Mouse (Mus musculus) G1E-ER4 (cell line): ENCODE results near the gene Siae. TPM values are rescaled to one million over a fixed set of nuclear protein-coding genes. Genes with fewer than 3 reads are reported as not detected.

Experiments
- GATA1 ChIP-seq: IDR thresholded peaks from one replicate; pipeline ENCODE4 v1.8.0; 2012; ENCODE audit warnings: low read length, inconsistent platforms
- polyA plus RNA-seq: library from polyadenylated mRNA; stranded (reverse); fragments of >175 nt; gene quantifications from 2 replicates; pipeline ENCODE4 v1.2.3, GENCODE M21; 2012

Siae gene
- polyA plus RNA-seq, 1 experiment, result 0.86 TPM

GRCm38 (mm10) chr9:37659413-37659812 lies 103.9 kb downstream of the Siae start:
- TF ChIP-seq GATA1, result no peak

GRCm38 (mm10) chr9:37663210-37663609 lies 107.7 kb downstream of the Siae start:
- no peak for TF ChIP-seq GATA1

DNA sequence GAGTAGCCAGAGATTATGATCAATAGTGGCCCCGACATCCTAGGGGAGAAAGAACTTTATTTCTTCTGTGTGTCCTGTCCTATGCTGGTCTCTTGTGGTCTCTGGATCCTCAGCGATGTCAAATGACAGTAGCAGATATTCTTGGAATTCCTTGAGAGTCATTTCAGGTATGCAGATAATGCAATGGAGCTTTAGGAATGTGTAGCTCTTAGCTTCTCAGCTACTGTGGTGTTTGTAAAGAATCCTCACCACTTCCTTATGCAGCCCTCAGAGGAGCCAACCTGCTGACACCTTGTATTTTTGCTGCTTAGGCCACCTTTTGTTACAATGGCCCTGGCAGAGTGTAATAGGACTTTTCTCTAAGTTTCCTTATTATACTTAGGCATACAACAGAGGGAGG lies 109.1 kb downstream of the Siae start:
- TF ChIP-seq GATA1, result no peak

DNA sequence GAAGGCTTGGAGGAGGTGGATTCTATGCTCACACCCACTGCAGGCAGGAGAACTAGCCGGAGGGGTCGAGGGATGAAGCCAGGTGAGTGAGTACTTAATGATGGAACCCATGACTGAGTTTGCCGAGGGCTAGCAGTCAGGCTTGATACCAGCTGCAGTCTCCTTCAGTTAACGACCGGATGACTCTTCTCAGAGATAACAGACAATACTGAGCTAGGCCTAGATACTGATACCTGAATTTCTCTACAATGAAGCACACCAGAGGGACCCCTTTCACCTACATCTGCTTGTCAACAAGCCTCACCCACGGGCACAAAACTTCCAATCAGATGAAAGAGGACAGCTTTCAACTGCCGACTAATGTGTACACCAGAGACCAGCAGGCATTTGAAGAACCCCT lies 110.5 kb downstream of the Siae start:
- no peak for TF ChIP-seq GATA1

GRCm38 (mm10) chr9:37669115-37669514 lies 113.6 kb downstream of the Siae start, which contains the start of gene Panx3:
Gene Panx3, minus strand, starts transcription at chr9:37669235.
- TF ChIP-seq GATA1, result no peak

DNA sequence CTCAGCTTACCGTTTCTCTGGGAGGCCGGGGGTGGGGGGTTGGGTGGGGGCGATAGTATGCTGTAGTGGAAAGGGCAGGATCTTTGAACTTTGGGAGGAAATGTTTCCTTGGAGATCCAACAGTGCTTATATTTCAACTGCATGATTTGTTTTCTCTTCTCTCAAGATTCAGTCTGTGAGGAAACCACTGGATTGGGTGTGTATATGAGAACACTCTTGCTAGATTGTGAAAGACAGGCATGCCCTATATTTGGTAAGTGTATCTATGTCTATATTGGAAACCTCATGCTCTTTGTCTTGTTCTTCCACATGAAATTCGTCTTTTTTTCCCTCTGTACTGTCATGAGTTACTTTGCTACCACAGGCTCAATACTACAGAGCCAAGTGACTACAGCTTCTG lies 114.2 kb downstream of the Siae start:
- TF ChIP-seq GATA1, result no peak

DNA sequence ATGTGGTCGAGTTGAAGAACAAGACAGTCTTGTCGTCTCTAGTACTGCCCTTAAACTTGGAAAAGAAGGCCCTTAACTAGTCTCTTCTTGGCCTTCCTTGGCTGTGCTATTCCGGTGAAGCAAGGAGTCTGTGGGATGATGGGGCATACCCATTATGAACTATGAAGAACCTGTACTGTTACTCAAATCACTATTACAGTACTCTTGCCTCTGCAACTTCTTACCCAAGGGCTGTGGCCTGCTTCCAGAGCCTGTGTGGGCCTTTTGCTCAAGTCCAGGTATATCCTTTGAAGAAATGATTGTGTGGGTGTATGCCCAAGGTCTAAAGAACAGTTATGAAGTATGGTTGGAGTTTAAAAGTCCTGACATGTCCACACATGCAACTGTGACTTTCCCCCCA lies 114.8 kb downstream of the Siae start:
- TF ChIP-seq GATA1, result no peak

GRCm38 (mm10) chr9:37675287-37675686 lies 119.8 kb downstream of the Siae start:
- TF ChIP-seq GATA1, result no peak

- TF ChIP-seq GATA1, result no peak
Observed at GRCm38 (mm10) chr9:37681123-37681522, 125.6 kb downstream of the Siae start.

- no peak for TF ChIP-seq GATA1
Observed at GRCm38 (mm10) chr9:37687288-37687940, 131.9 kb downstream of the Siae start.

GRCm38 (mm10) chr9:37687941-37688303 lies 132.4 kb downstream of the Siae start:
- no peak for TF ChIP-seq GATA1

GRCm38 (mm10) chr9:37689970-37690686 lies 134.6 kb downstream of the Siae start:
- TF ChIP-seq GATA1, result no peak

Other genes starting within 250 kb of the Siae start
- gene Ccdc15, start 207.3 kb upstream of the Siae start, polyA plus RNA-seq, result 7.9 and 9.1 TPM in 2 replicates
- not detected in 2 replicates for gene Hepacam, start 188.3 kb upstream of the Siae start, polyA plus RNA-seq
- not detected in 2 replicates for gene Robo4, start 153.8 kb upstream of the Siae start, polyA plus RNA-seq
- 0.13 and 0.19 TPM in 2 replicates for gene Robo3, start 122.5 kb upstream of the Siae start, polyA plus RNA-seq
- gene Msantd2, start 66.4 kb upstream of the Siae start, polyA plus RNA-seq, result 18.0 and 23.7 TPM in 2 replicates
- 0.04 TPM in 1 of 2 replicates, not detected in the other for gene Esam, start 27.6 kb upstream of the Siae start, polyA plus RNA-seq
- not detected in 2 replicates for gene Vsig2, start 16.4 kb upstream of the Siae start, polyA plus RNA-seq
- 1,668 and 1,941 TPM in 2 replicates for gene Nrgn, start 2.8 kb upstream of the Siae start, polyA plus RNA-seq
- 1.4 and 2.0 TPM in 2 replicates for gene Spa17, start 58.0 kb downstream of the Siae start, polyA plus RNA-seq
- 69.6 and 77.5 TPM in 2 replicates for gene Tbrg1, start 101.6 kb downstream of the Siae start, polyA plus RNA-seq
- not detected in 2 replicates for gene Panx3, start 113.5 kb downstream of the Siae start, polyA plus RNA-seq
- gene Olfr160, start 160.6 kb downstream of the Siae start, polyA plus RNA-seq, result not detected in 2 replicates
- not detected in 2 replicates for gene Olfr874, start 189.4 kb downstream of the Siae start, polyA plus RNA-seq
- gene Olfr875, start 216.2 kb downstream of the Siae start, polyA plus RNA-seq, result not detected in 2 replicates
- not detected in 2 replicates for gene Olfr876, start 247.3 kb downstream of the Siae start, polyA plus RNA-seq